Mouse (Mus musculus): ENCODE results near the gene Fgd4. TPM values are rescaled to one million over a fixed set of nuclear protein-coding genes. Genes with fewer than 3 reads are reported as not detected.
"Not testable (repeated sequence)": the region's sequence is repeated elsewhere in the genome, so short reads cannot be mapped to it uniquely, and the experiment has no call there.

Gene Fgd4
- polyA plus RNA-seq, 1 experiment from 2014 or later: 8.5 TPM

- Histone ChIP-seq H3K27ac (no peak overlapping the region), H3K9me3 (no peaks in the 10 kb centered on the region), H3K4me2 (replicated peaks) (no peak overlapping the region), H3K9ac (no peak overlapping the region), H3K4me1 (no peaks in the 10 kb centered on the region; the same call in 1 of the 2 replicates), H3K27me3 (no peaks in the 10 kb centered on the region), H3K4me3 (no peak overlapping the region), H3K36me3 (no peaks in the 10 kb centered on the region)
- no peak for ATAC-seq (ENCODE audit: low FRiP score, low read depth)
Observed at GRCm38 (mm10) chr16:16565786-16566185, 34.6 kb downstream of the Fgd4 start.

DNA sequence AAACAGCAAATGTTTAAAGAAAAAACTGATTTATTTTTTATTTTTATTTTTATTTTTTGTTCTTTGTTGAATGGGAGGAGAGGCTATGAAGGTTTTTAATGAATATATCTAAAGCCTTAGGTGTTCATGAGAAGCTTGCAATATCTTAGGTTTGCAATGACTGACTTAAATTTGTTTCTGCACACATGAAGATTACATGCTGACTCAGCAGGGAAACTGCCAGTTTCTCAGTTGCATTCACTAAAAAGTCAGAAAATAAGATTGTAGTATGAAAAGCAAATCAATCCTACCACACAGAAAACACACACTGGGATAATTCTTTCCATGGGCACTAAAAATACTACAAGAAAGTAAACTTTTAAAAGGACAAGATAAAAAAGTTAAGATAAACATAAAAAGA, 39.6 kb downstream of the Fgd4 start:
- no peak for ATAC-seq (ENCODE audit: low FRiP score, low read depth)
- Histone ChIP-seq H3K4me2 (replicated peaks) (no peak overlapping the region), H3K4me3 (no peak overlapping the region)

DNA sequence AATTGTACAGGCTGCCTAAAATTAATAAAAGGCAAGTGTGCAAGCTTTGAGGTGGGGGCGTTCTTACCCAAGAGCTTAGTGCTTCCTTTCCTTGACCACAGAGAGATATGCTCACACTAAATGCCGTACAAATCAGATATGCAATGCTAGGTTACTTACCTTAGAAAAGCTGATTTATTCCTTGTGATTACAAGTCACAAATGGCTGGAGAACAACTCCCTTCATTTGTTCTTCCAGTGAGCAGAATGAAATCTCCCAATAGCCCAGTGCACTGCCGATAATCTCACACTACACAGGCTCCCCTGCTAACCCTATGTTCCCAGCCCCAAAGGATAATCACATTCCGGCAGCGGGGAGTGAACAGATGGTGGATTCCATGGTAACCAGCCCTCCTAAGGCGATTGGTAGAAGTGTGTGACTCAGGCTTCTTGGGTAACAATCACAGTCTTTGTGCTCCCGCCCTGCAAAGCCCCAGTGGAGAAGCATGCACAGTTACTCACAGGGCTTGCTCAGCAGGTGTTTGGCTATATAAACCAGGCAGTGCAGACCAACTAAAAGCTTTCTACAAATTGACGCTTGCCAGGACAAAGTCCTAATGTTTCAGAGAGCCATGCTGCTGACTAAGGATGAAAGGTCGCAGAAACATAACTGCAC, 40.3 kb downstream of the Fgd4 start:
- H3K4me3 ChIP-seq: peak overlapping the region; percentile 39
- no peaks in the 10 kb centered on the region for H3K36me3 ChIP-seq
- peak overlapping the region; percentile 13; the same call in 1 of the 2 replicates for H3K9ac ChIP-seq
- peak overlapping the region; percentile 56 for H3K4me2 ChIP-seq (replicated peaks)
- H3K9me3 ChIP-seq: no peaks in the 10 kb centered on the region
- peaks cover 18% of the 10 kb centered on the region for H3K4me1 ChIP-seq
- H3K27me3 ChIP-seq: no peaks in the 10 kb centered on the region
- ATAC-seq (ENCODE audit: low FRiP score, low read depth): peak; percentile 99
- peak overlapping the region; percentile 75 for H3K27ac ChIP-seq
- WGBS: 7% methylated on average over 9 of the region's 9 CpGs

More for the DNA sequence above, 39.6 kb downstream of the Fgd4 start:
- Histone ChIP-seq H3K36me3 (no peaks in the 10 kb centered on the region), H3K27ac (no peak overlapping the region), H3K4me1 (peaks cover 18% of the 10 kb centered on the region), H3K27me3 (no peaks in the 10 kb centered on the region), H3K9me3 (no peaks in the 10 kb centered on the region), H3K9ac (no peak overlapping the region)

- Histone ChIP-seq H3K27me3 (no peaks in the 10 kb centered on the region), H3K4me2 (replicated peaks) (peak overlapping the region; percentile 56), H3K27ac (peak overlapping the region; percentile 75), H3K9ac (no peak overlapping the region), H3K4me3 (peak overlapping the region; percentile 39), H3K36me3 (no peaks in the 10 kb centered on the region), H3K9me3 (no peaks in the 10 kb centered on the region), H3K4me1 (peaks cover 20% of the 10 kb centered on the region)
- peak; percentile 33; the same call in 1 of the 2 replicates for ATAC-seq (ENCODE audit: low FRiP score, low read depth)
- 42% methylated on average over 3 of the region's 3 CpGs for WGBS
Observed at GRCm38 (mm10) chr16:16559016-16559877, 41.1 kb downstream of the Fgd4 start.

GRCm38 (mm10) chr16:16557738-16558137, 42.6 kb downstream of the Fgd4 start:
- Histone ChIP-seq H3K9ac (no peak overlapping the region), H3K9me3 (no peaks in the 10 kb centered on the region), H3K36me3 (no peaks in the 10 kb centered on the region), H3K27me3 (no peaks in the 10 kb centered on the region), H3K4me3 (no peak overlapping the region), H3K4me1 (peaks cover 23% of the 10 kb centered on the region), H3K27ac (no peak overlapping the region), H3K4me2 (replicated peaks) (peak overlapping the region; percentile 41; the same call in 1 of the 2 replicates)
- WGBS: 80% methylated on average over 4 of the region's 4 CpGs
- ATAC-seq (ENCODE audit: low FRiP score, low read depth): no peak

DNA sequence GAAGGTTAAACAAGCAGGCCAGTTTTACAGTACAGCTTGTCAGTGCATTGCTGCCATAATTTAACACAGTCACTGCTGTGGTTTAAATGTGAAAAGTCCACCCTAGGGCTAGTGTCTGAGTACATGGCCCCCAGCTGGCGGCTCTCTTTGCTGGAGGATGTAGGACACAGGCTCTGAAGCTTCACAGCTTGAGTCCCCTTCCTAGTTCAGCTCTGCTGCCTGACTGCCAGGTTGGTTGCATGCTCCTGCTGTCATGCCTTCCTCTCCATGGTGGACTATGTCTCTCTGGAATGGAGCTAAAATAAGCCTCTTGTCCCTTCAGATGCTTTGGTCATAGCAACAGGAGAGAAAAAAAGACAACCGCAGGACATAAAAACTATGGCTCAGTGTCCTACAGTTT, 46.3 kb downstream of the Fgd4 start:
- Histone ChIP-seq H3K27ac (no peak overlapping the region; the same call in 1 of the 2 replicates), H3K36me3 (no peaks in the 10 kb centered on the region), H3K9ac (no peak overlapping the region), H3K4me1 (peaks cover 11% of the 10 kb centered on the region), H3K9me3 (no peaks in the 10 kb centered on the region), H3K4me2 (replicated peaks) (no peak overlapping the region), H3K27me3 (no peaks in the 10 kb centered on the region), H3K4me3 (no peak overlapping the region)
- 56% methylated on average over 2 of the region's 2 CpGs for WGBS
- ATAC-seq (ENCODE audit: low FRiP score, low read depth): no peak

- H3K4me3 ChIP-seq: no peak overlapping the region
Observed at GRCm38 (mm10) chr16:16552197-16552596, 48.2 kb downstream of the Fgd4 start.

DNA sequence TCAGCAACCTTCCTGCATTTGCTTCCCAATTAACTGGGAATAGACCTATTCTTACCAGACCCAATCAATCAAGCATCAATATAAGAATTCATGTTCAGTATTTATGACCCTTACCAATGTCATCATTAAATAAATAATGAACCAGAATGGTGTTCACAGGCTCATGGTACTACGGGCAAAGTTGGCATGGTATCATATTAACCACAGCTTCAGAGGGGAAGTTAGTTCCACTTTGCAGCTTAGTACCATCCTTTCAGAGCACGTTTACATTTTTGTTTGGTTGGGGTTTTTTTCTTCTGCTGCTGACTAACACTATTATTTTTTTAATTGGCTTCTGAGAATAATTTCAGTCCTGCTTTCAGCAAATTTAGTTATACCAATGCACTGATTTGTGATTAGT, 51.2 kb downstream of the Fgd4 start:
- no peak overlapping the region for H3K4me3 ChIP-seq
- no peaks in the 10 kb centered on the region for H3K27me3 ChIP-seq
- ATAC-seq (ENCODE audit: low FRiP score, low read depth): no peak
- peaks cover 2% of the 10 kb centered on the region for H3K4me1 ChIP-seq
- no peak overlapping the region for H3K4me2 ChIP-seq (replicated peaks)
- no peak overlapping the region for H3K27ac ChIP-seq
- WGBS: 73% methylated on average over 2 of the region's 2 CpGs
- H3K36me3 ChIP-seq: no peaks in the 10 kb centered on the region
- H3K9me3 ChIP-seq: no peaks in the 10 kb centered on the region
- no peak overlapping the region for H3K9ac ChIP-seq

More at GRCm38 (mm10) chr16:16552197-16552596, 48.2 kb downstream of the Fgd4 start:
- WGBS: 83% methylated on average over 2 of the region's 2 CpGs
- Histone ChIP-seq H3K9me3 (no peaks in the 10 kb centered on the region), H3K36me3 (no peaks in the 10 kb centered on the region), H3K9ac (no peak overlapping the region), H3K27ac (no peak overlapping the region), H3K4me1 (peaks cover 5% of the 10 kb centered on the region), H3K4me2 (replicated peaks) (no peak overlapping the region), H3K27me3 (no peaks in the 10 kb centered on the region)
- no peak for ATAC-seq (ENCODE audit: low FRiP score, low read depth)

- Histone ChIP-seq H3K4me1 (no peaks in the 10 kb centered on the region), H3K4me3 (no peak overlapping the region), H3K9ac (no peak overlapping the region), H3K27ac (no peak overlapping the region), H3K4me2 (replicated peaks) (no peak overlapping the region), H3K27me3 (no peaks in the 10 kb centered on the region), H3K9me3 (no peaks in the 10 kb centered on the region), H3K36me3 (no peaks in the 10 kb centered on the region)
- ATAC-seq (ENCODE audit: low FRiP score, low read depth): no peak
- 76% methylated on average over 1 of the region's 1 CpGs for WGBS
Observed at GRCm38 (mm10) chr16:16546657-16547056, 53.7 kb downstream of the Fgd4 start.

- Histone ChIP-seq H3K9ac (no peak overlapping the region), H3K27ac (no peak overlapping the region), H3K4me1 (no peaks in the 10 kb centered on the region), H3K36me3 (no peaks in the 10 kb centered on the region), H3K4me2 (replicated peaks) (no peak overlapping the region), H3K4me3 (no peak overlapping the region), H3K9me3 (no peaks in the 10 kb centered on the region), H3K27me3 (no peaks in the 10 kb centered on the region)
- WGBS: 54% methylated on average over 3 of the region's 3 CpGs
- 0 out of 2 replicates have a peak, but pooled peaks have one; percentile 32 for ATAC-seq (ENCODE audit: low FRiP score, low read depth)
Observed at GRCm38 (mm10) chr16:16542956-16543441, 57.4 kb downstream of the Fgd4 start.

- not testable (repeated sequence) for H3K27me3 ChIP-seq; H3K4me2 ChIP-seq (replicated peaks); H3K27ac ChIP-seq; H3K4me3 ChIP-seq; H3K9ac ChIP-seq; H3K4me1 ChIP-seq; ATAC-seq (ENCODE audit: low FRiP score, low read depth); H3K36me3 ChIP-seq; H3K9me3 ChIP-seq
- 68% methylated on average over 2 of the region's 2 CpGs for WGBS
Observed at GRCm38 (mm10) chr16:16539396-16539795, 61.0 kb downstream of the Fgd4 start.

DNA sequence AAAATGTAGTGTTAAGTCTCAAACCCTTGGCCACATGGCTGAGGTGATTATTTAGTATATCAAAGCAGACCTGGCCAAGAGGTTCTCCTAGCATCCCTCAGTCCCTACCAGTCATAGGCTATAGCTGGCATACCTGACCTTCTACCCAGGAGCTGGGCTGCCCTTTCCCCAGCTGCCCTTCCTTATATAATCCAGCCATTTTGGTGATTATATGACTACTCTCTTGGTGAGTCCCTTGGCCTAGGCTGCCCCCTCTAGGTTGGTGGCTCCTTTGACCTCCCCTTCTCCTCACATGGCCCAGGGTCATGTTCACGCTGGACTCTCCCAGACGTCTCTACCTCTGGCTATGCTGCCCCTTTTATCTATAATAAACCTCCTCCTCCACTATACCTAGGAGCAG, 65.1 kb downstream of the Fgd4 start:
- ATAC-seq (ENCODE audit: low FRiP score, low read depth): no peak
- WGBS: 68% methylated on average over 2 of the region's 2 CpGs
- H3K4me2 ChIP-seq (replicated peaks): no peak overlapping the region
- H3K4me1 ChIP-seq: no peaks in the 10 kb centered on the region
- H3K4me3 ChIP-seq: no peak overlapping the region
- no peaks in the 10 kb centered on the region for H3K27me3 ChIP-seq
- H3K9me3 ChIP-seq: no peaks in the 10 kb centered on the region
- H3K27ac ChIP-seq: no peak overlapping the region
- no peak overlapping the region for H3K9ac ChIP-seq
- no peaks in the 10 kb centered on the region for H3K36me3 ChIP-seq

Data from limb, embryonic 13.5 days (tissue).